Mouse (Mus musculus): ENCODE measurements around the gene Tnrc6b.
"Not testable (repeated sequence)": the region's sequence is repeated elsewhere in the genome, so short reads cannot be mapped to it uniquely, and the experiment has no call there.

The Tnrc6b gene

GRCm38 (mm10) chr15:80703495-80703894 lies 7.6 kb upstream of the Tnrc6b start:
- no peak for DNase-seq

GRCm38 (mm10) chr15:80704267-80704666 lies 6.8 kb upstream of the Tnrc6b start:
- DNase-seq, result peak; percentile 72

DNA sequence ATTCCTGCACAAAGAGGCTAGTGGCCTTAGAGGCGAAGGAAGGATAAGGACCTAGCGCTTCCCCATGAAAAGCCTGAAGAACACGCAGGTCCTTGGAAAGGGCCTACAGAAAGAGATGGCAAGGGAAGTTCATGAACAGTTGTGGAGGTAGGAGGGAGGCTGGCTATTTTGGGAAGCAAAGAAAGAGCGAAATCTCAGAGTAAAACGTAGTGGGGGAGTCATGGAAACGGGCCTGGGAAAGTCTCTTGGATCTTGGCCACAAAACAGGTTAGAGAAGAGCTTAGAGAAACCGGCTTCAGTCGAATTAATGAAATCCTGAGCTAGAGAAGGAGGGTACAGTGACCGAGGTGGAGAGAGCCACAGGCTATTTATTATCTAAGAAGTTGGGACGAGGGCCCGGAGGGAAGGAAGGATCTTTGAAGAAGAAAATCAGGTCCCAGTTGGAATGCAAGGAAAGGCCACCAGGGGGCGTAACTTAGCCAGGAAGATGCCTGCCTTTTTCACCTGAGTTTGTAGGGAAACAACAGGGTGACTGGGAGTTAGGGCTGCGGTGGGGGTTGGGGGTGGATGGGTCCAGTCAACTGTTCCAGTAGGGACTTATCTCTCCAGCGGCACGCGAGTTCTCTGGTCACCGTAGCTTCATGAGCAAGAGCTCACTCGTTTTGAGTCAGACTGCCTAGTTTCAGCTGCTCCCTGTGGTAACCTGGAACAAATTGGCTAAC lies 5.1 kb upstream of the Tnrc6b start:
- DNase-seq, result peak; percentile 75

DNA sequence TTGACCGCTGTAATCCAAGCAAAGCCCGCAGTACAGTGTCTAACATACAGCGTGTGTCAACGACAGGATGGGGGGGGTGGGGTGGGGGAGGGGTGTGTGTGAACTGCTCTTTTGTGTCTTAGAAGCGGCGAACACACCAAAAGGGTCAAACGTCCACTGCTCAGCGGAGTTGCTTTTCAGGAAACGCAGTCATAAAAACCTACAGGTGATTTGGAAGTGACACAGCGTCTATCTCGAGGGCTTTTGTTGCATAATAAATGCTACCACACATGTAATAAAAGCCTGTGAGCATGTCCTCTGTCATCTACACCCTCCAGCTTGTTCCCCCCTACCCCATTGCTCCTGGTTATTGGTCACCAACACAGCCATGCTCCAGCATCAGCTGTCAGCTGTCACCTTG lies 4.5 kb upstream of the Tnrc6b start:
- no peak for DNase-seq

DNA sequence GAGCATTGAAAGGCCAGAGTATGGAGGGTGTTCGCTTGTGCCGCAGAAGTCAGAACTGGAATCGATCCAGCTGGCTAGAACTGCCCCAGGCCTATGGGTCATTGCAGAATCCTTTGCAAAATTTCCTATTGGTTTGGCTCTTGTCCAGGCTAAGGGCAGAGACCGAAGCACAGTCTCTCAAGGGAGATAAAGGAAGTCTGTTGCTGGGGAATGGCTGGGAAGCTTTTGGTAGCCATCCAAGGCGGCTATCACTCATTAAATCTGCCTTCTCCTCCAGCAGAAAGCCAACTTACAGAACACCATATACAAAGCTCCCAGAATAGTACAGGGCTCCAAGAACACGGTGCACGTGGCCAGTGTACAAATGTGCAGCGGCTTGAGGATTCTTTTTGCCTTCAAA lies 4.0 kb upstream of the Tnrc6b start:
- DNase-seq, result peak; percentile 28

GRCm38 (mm10) chr15:80709593-80709992 lies 1.5 kb upstream of the Tnrc6b start:
- DNase-seq, result no peak

DNA sequence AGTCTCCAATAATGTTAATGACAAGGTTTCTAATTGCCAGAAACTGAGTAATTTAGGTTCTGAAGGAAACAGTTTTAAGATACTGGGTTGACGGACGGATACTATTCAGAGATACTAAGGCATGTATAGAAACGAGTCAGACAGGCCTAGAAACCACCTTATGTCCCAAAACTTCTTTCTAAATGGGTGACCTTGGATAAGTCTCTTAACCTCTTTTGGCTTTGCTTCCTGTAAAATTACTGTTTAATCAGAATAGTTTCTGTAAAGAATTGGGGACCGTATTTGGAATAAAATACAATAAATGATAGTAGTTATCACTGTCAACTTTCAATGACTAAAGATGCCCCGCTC lies 881 bp upstream of the Tnrc6b start:
- no peak for DNase-seq

DNA sequence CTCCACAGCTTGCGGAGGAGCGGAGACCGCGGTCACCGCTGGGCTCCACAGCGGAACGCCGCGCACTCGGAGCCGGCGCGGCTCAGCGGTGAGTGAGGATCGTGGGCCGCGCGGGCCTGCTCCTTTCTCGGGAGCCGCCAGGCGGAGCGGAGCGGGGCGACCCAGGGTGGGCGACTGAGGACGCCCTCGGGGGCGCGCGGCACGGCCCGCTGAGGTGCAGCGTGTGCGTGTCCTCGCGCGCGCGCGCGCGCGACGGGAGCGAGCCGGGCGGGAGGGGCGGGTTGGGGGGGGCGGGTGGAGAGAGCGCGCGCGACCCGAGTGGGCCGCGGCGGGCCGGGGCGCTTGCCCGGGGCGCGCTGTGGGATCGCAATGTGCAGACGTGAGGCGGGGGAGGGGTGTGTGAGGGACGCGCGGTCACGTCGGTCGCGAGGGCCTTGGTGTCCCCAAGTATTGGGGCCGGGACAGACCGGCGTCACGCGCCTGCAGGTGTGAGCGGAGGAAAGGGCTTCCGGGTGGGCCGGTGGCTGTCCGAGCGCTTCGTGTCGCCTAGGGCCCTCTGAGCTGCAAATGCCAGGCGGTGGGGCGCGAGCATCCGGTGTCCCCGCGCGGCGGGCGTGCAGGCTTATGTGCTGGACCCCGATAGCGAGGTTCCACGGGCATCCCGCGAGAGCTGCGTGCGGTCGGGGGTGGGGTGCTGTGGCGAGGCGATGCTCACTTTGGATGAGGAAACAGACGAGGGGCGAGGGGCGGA lies 463 bp downstream of the Tnrc6b start:
- peak; percentile 65 for DNase-seq

DNA sequence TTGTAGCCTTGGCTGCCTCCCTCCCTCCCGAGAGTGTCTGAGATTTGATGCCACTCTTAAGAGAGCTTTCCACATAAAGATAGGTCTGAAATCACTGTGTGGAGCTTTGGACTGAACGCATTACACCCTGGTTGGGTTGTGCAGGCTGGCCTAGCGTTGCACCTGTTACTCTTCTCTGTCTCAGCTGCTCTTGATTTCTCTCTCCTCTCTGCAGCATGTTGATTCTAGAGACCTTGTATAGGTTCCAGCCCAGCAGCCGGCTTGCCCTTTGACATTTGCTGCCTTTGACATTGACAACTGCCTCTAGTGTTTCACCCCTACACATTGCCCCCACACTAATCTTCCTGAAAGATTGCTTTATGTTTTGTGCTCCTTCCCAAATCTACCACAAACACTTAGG lies 3.2 kb downstream of the Tnrc6b start:
- no peak for DNase-seq

DNA sequence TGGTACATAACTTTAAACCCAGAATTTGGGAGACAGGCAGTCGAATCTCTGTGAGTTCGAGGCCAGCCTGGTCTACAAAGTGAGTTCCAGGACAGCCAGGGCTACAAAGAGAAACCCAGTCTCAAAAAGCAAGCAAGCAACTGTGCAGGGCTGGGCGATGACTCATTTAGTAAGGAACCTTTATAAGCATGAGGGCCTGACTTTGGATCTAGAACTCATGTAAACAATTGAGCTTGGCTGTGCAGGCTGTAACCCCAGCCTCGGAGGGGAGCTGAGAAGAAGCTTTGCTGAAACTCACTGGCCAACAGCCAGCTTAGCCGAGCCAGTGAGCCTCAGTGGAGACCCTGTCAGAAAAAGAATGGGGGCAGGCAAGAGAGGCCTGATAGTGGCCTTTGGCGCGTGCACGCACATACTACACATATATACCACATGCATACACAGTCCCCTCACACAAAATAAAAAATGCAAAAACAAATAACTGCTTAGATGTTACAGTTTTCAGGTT lies 5.6 kb downstream of the Tnrc6b start:
- no peak for DNase-seq

- no peak for DNase-seq
These were observed 6.3 kb downstream of the Tnrc6b start for GRCm38 (mm10) chr15:80717431-80717830.

DNA sequence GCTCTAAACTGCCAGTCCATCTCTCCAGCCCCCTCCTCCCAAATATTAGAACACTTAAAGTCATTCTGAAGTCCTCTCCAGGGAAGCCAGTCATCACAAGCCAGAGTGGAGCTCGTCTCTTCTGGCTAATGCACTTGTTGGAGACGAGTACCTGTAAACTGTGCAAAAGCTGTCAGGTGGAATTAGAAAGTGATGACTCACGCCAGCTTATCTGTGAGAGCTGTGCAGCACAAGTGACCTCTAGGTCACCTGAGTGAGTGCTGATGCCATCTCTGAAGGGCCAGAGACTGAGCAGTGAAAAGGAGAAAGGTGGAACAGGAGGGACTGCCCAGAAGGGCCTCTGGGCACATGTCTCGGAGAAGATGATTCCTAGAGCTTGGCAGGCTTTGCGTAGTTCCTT lies 9.1 kb downstream of the Tnrc6b start:
- no peak for DNase-seq

GRCm38 (mm10) chr15:80721861-80722260 lies 10.7 kb downstream of the Tnrc6b start:
- no peak for DNase-seq

DNA sequence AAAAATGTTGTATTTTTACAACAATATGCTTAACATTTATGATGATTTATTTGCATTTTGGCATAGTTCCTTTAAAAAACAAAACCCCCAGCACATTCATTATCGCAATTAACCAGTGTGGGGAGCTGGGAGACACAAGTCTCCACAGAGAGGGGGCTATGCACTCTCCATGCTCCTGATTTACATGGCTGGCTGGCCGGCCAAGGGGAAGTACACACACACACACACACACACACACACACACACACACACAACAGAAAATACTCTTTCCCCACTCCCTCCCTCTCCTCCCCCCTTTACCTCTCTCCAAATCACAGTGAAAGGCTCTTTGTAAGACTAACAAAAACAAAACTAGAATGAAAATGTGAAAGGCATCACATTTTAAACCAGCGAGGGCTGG lies 11.3 kb downstream of the Tnrc6b start:
- no peak for DNase-seq

DNA sequence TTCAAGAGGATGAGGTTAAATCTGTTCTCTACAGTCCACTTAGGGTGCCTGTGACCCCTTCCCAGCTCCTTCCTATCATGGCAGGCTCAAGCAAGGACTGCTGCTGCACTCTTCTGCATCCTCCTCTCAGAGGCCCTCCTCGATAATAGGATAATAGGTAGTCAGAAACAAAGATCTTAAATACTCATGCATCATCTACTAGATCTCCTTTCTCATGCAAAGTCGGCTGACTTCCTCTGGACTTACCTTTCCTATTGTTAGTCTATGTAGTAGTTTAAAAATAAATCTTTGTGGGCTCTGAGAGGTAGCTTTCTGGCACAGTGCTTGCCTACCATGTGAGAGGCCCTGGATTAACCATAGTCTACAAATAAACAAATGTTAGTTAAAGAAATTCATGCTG lies 18.4 kb downstream of the Tnrc6b start:
- no peak for DNase-seq

DNA sequence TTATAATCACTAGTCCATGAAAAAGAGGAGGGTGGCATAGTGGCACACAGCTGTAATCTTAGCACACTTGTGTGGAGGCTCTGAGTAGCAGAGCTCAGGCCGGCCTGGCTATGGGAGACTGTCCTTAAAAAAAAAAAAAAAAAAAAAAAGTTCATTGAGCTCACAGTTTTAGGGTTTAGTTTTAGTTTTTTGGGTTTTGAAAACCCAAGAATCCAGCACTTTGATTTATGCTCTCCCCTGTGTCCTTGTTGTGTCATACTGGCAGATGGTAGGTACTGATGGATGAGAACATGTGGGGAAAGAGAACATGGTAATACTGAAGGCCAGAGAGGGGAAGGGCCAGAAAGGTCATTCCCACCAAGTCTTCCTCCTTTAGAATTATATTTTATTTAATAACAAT lies 19.9 kb downstream of the Tnrc6b start:
- DNase-seq, result no peak

GRCm38 (mm10) chr15:80731511-80731910 lies 20.4 kb downstream of the Tnrc6b start:
- no peak for DNase-seq

DNA sequence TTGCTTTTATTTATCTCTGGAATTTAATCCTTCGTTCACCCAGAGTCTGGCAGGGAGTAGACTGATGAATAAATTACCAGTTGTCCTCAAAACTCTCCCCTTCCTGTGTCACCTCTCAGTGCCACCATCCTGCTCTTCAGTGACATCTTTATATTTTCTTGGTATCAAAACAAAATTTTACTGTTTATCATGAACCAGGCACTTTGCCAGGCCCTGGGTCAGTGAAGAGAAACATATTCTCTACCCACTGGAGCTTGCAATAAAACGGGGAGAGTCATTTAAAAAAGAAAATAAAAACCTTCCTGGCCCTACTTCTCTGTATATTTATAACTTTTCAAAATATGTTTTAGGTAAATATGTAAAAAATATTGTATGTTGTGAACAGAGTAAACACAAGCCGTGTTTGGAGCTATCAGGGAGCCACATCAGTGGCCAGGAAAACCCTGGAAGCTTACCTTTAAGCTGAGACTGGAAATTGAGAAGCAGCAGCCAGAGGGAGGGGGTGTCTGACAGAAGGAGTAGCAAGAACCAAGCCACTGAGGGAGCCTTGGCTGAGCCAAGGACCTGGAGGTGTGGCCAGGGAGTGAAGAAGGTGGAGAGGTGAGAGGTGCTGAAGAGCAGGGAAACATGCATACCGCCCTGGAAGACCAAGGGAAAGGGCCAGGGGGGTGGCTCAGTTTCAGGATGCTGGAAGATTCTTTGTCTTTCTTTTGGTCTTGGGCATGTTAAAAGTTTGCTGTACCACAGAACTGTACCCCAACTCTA lies 21.3 kb downstream of the Tnrc6b start:
- no peak for DNase-seq

DNA sequence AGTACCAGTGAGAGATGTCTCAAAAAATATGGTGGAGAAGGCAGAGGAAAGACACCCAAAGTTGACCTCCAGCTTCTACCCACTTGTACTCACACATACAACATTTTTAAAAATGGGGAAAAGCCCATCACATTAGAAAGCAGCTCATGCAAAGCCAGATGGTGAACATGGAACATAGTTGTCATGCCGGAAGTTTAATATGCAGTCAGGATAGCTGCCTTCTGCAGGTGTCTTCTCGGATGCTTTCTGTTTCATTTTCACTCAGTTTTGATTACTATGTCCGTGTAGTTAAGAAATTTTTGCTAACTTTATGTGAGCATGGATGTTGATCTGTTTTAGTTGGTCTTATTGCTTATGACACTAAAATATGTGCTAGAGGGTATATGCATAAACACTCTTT lies 24.2 kb downstream of the Tnrc6b start:
- DNase-seq, result no peak

DNA sequence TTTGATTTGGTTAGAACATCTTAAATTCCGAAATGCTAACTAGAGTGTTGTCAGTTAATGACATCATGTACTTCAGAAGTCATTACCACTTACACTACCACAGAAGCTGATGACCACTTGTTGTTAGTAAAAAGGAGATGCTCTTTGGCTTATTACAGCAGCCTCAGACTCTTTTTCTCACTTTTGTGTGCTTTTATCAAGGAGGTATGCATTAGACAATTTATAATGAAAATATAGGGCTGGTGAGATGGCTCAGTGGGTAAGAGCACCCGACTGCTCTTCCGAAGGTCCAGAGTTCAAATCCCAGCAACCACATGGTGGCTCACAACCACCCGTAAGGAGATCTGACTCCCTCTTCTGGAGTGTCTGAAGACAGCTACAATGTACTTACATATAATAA lies 24.6 kb downstream of the Tnrc6b start:
- not testable (repeated sequence) for DNase-seq

DNA sequence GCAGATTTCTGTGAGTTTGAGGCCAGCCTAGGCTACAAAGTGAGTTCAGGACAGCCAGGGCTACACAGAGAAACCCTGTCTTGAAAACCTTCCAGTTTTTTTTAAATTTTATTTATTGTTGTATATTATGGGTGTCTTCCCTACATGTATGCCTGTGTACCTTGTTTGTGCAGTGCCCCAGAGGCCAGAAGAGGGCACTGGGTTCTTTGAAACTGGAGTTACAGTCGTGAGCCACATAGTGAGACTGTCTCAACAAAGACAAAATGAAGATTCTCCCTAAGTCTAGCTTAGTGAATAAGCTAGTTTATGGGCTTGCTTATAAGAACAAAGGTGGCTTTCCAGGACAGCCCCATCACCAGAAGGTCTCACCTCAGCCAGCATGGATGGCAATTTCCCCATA lies 25.4 kb downstream of the Tnrc6b start:
- DNase-seq, result no peak

GRCm38 (mm10) chr15:80738244-80738643 lies 27.1 kb downstream of the Tnrc6b start:
- no peak for DNase-seq

- DNase-seq, result no peak
These were observed 28.9 kb downstream of the Tnrc6b start for GRCm38 (mm10) chr15:80739972-80740371.

DNA sequence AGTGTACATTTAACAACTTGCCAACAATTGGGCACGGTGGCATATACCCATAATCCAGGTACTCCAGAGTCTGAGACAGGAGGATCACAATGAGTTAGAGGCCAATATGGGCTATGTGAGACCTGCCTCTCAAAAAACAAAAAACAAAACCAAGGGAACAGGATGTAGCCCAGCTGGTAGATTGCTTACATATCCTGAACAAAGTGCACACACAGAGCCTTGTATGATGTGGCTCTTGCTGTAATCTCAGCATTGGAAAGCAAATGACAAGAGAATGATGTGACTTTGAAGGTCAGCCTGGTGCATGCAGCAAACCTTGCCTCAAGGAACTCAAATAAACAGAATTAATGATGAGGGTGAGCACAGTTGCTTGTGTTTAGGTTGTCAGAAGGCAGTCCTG lies 30.7 kb downstream of the Tnrc6b start:
- DNase-seq, result no peak

All from right cerebral cortex, postnatal 25 days (tissue).